Mouse (Mus musculus) lung, adult 18-20 months (tissue): ENCODE results near the gene Brca1.
"Not testable (repeated sequence)": the region's sequence is repeated elsewhere in the genome, so short reads cannot be mapped to it uniquely, and the experiment has no call there.

Experiments used
- DNase-seq, 2 experiments: peaks; one replicate each; pipeline ENCODE4 v3.0.0; 2022; ENCODE audit warnings: mixed read lengths in 2 of 2

The Brca1 gene

DNA sequence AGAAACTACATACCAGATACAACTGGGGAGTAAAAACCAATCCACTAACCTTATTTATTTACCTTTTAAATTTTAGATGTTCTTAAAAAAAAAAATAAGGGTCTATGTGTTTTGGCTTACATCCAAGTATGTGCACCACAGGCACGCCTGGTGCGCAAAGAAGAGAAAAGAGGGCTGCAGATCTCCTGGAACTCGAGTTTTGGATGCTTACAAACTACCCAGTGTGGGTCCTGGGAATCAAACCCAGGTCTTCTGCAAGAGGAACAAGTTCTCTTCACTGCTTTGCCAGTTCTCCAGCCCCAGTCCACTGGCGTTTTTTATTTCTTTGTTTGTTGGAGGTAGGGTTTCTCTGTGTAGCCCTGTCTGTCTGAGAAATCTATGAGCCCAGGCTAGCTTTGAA is 25.1 kb downstream of the Brca1 start:
- DNase-seq = no peak

DNA sequence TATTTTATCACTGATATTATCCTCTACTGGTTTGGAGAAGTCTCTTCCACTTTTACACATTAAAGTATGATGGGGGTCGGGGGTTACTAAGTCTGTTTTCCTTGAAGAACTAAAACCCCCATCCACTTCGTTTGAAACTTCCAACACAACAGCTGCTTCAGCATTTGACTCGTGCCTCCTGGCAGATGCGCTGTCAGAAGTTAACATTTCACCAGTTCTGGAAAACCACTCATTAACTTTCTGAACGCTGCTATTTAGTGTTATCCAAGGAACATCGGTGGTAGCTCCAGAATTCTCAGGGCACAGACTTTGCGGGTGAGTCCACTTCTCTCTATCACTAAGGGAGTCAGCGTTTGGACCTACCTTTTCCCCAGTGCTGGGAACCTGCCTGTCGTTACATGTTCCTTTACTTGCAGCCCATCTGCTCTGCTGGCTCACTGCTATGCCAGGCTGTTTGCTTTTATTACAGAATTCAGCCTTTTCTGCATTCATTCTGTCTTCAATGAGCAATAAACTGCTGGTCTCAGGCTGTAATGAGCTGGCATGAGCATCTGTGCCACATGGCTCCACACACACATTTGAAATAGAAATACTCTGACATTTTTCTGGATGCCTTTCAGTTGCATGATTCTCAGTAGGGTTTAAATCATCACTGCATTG is 25.7 kb downstream of the Brca1 start:
- DNase-seq = no peak

DNA sequence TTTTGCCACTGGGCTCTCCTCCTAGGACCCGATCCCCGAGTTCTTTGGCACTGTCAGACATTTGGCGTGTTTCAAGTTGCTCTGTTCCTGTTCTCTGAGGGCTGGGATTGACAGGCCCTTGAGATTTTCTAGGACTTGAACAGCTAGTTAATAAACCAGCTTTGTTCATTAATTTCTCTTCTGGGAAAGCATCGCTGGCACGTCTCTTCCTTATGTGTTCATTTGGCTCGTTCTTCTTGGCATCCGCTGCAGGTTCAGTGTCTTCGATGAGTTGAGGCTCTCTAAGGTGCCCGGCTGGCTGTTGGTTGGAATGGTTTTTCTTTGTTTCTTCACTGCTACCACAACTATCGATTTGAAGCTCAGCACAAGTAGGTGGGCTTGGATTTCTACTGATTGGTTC is 26.7 kb downstream of the Brca1 start:
- DNase-seq = no peak

DNA sequence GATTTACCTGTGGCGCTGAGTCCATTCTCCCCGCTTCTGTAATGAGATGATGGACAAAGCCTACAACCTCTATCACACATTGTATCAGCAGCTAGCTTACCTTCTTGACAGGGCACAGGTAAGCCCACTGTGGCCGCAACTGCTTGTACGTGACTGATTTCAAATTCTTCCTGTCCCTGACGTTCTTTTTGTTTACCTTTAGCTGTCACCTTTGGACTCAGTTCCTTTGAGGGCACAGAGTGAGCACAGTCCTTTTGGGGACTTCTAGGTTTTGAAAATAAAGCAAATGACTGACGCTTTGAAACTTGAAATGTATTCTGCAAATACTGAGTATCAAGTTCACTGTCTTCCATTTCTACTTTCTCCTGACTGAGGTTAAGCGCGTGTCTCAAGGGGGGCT is 27.3 kb downstream of the Brca1 start:
- no peak for DNase-seq

- DNase-seq = no peak
These were observed 32.4 kb downstream of the Brca1 start for GRCm38 (mm10) chr11:101519364-101519763.

GRCm38 (mm10) chr11:101518937-101519336 is 32.8 kb downstream of the Brca1 start:
- DNase-seq = no peak

GRCm38 (mm10) chr11:101507090-101507489 is 44.7 kb downstream of the Brca1 start:
- DNase-seq = peak; percentile 34 to 36

DNA sequence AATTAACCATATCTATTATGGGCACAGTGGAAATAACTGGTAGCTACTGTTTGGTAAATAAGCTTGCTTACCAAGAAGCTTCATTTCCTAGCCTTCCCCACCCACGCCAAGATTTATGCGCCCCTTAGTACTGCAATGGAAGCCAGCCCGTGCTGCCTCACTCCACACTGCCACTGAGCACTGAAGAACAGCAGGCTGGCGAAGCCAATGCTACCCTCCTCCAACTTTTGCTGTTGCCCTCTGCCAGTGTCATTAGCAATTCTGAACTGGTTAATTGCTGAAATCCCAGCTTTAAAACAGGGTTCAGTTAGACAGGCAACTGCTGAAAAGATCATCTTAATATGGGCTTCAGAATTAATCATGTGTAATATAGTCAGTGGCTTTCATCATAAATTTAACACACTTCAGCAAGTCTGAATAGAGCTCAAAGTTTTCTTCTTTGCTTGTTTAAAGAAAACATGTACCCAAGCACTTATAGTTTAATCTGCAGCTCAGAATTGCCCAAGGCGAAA is 45.4 kb downstream of the Brca1 start:
- DNase-seq = no peak

GRCm38 (mm10) chr11:101486126-101486525 is 65.6 kb downstream of the Brca1 start:
- no peak for DNase-seq

GRCm38 (mm10) chr11:101485509-101486028 is 66.2 kb downstream of the Brca1 start:
- DNase-seq = no peak

- no peak for DNase-seq
These were observed 66.9 kb downstream of the Brca1 start for GRCm38 (mm10) chr11:101484814-101485213.

- DNase-seq = no peak
These were observed 67.5 kb downstream of the Brca1 start for GRCm38 (mm10) chr11:101484245-101484644.

GRCm38 (mm10) chr11:101483804-101484203 is 68.0 kb downstream of the Brca1 start:
- no peak for DNase-seq

DNA sequence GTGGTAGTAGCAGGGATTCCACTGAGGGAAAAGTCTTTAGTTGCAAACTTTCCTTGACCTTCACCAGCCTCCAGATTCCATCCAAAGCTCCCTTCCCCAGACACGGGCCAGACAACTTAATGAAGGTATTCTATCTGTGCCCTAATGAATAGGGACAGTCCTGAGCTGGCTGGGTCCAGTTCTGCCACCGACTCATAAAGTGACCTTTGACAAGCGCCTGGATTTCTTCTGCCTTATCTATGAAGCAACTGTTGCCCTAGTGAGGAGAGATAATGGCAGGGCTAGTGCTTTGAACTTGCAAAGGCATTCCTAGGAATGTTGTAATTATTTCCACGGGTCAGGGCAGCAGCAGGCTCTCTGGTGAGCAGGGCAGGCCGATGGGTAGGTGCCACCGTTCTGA is 70.8 kb downstream of the Brca1 start:
- no peak for DNase-seq

DNA sequence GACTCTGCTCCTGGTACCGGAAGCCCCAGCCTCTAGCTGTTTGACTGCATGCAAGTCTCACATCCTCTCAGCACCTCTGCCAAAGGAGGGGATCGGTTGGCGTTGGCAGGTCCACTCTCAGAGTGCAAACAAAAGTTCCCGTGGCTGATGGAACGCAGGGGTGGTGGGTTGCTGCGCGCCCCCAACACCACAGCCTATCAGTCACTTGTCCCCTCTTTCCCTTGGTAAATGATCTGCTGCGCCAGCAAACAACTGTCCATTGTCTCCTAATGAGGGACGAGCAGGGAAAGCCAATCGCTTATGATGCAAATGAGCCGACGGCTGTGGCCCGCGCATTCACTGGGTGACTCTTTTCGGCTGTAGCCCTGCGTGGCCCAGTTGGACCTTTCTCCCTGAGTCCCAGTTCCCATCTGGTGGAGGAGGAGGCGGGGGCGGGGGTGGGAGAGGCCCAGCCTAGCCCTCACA is 72.6 kb downstream of the Brca1 start:
- no peak for DNase-seq

GRCm38 (mm10) chr11:101477552-101478211 is 74.1 kb downstream of the Brca1 start:
- no peak for DNase-seq

DNA sequence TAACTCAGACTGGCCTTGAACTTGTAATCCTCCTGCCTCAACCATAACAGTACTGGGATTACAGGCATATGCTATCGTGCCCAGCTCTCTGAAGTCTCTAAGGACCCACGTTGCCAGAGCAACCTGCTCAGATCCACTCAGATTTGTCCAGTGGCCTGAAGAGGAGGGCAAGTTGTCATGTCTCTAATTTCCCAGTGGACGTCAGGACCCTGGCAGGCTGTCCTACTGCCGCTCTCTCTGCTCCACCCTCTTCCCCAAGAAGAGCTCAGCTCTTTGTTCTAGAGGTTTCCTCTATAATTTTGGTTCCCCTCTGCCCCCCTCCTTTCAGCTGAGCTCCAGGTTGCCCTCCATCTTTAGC is 74.6 kb downstream of the Brca1 start:
- no peak for DNase-seq

GRCm38 (mm10) chr11:101476361-101476760 is 75.4 kb downstream of the Brca1 start:
- DNase-seq = not testable (repeated sequence)

- DNase-seq = peak; percentile 22 to 53
These were observed 77.5 kb downstream of the Brca1 start for GRCm38 (mm10) chr11:101474298-101474697.

- not testable (repeated sequence) for DNase-seq
These were observed 78.1 kb downstream of the Brca1 start for GRCm38 (mm10) chr11:101473686-101474085.

- no peak for DNase-seq
These were observed 79.4 kb downstream of the Brca1 start for GRCm38 (mm10) chr11:101472336-101472735.

GRCm38 (mm10) chr11:101471926-101472325 is 79.8 kb downstream of the Brca1 start:
- DNase-seq = no peak

DNA sequence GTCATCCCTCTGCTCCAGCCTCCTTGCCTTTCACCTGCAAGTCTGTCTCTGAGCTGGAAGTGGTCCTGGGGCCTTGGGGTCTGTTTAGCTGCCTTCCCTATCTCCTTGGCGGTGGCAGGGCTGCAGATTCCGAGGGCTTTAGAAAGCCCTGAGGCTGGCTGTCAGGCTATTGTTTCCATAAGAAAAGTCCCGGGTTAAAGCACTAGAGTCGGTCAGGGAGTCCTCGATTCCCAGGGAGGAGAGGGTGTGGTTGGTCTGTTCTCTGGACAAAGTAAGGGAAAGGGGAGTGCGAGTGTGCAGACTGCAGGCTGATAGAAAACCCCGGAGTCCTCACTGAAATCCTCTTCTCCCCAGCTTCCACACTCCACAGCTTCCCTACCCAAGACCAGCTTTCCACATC is 81.5 kb downstream of the Brca1 start:
- no peak for DNase-seq

DNA sequence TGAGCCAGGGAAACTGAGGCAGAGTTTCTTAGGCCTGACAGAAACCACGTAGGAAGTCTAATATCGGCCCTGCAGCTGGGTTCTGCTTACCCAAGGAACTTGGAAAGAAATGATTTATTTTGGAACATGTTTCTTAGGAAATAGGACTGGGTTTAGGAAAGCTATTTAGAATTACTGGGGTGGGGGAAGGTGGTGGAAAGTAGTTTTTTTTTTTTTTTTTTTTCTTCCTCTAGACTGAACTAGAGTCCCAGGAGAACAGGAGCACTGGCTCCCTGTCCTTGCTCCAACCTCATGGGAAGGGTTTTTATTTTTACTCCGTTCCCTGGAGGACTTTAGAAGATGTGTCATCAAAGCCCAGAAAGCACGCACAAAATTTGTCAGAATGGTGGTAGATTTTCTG is 82.6 kb downstream of the Brca1 start:
- DNase-seq = no peak
